Mouse (Mus musculus): Measurements from ENCODE around the gene E130116L18Rik. TPM values are rescaled to one million over a fixed set of nuclear protein-coding genes. Genes with fewer than 3 reads are reported as not detected.
"Not testable (repeated sequence)": the region's sequence is repeated elsewhere in the genome, so short reads cannot be mapped to it uniquely, and the experiment has no call there.

The E130116L18Rik gene
- polyA plus RNA-seq, 1 experiment from 2014 or later, result not detected

DNA sequence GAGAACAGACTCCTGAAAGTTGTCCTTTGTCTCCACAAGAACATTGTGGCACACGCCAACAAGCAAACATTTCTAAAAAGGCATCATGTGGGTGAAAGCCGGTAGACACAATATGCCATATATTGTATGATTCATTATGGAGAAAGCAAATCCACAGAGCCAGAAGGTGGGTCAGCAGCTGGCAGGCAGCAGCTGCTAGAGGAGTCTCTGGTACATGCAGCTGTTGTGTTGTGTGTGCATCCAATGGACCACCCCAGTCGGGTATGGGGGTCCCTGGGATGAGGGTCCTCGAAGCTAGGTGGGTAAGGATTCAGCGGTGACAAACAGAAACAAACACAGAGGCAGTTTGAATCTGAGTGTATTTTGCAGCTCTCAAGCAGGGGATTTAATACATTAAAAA is 45.0 kb downstream of the E130116L18Rik start:
- not testable (repeated sequence) for H3K9ac ChIP-seq (ENCODE audit: low read length); H3K4me3 ChIP-seq (ENCODE audit: low read depth, low read length); DNase-seq (ENCODE audit: low spot score); H3K9me3 ChIP-seq (replicated peaks; ENCODE audit: control insufficient read depth, low read length); H3K4me2 ChIP-seq (ENCODE audit: low read length); H3K36me3 ChIP-seq (ENCODE audit: control insufficient read depth, insufficient read depth, low read length); H3K27ac ChIP-seq (ENCODE audit: low read depth, low read length); ATAC-seq; H3K4me1 ChIP-seq (ENCODE audit: control insufficient read depth, insufficient read depth, low read length); H3K27me3 ChIP-seq (replicated peaks; ENCODE audit: control insufficient read depth, insufficient read depth, low read length)
- WGBS, result 92% methylated on average over 5 of the region's 5 CpGs

Other genes starting within 250 kb of the E130116L18Rik start
- gene Prkag2, start 122.5 kb downstream of the E130116L18Rik start, polyA plus RNA-seq (2014; fragmentation: Nextera tagmentation; extraction: Ambion mirVana), result 80.6 and 93.2 TPM in 2 replicates
- not detected in 2 replicates for gene Galntl5, start 41.7 kb downstream of the E130116L18Rik start, polyA plus RNA-seq (2014; fragmentation: Nextera tagmentation; extraction: Ambion mirVana)
- gene Galnt11, start 1.2 kb downstream of the E130116L18Rik start, polyA plus RNA-seq (2014; fragmentation: Nextera tagmentation; extraction: Ambion mirVana), result 46.6 and 47.7 TPM in 2 replicates